Mouse (Mus musculus) activated CD4-positive, CD25-positive, alpha-beta regulatory T cell, adult 4 months (primary cell): ENCODE data around the gene Kcns1. TPM values are rescaled to one million over a fixed set of nuclear protein-coding genes. Genes with fewer than 3 reads are reported as not detected.
A peak's percentile ranks its signal among the peaks of the same experiment; 100 is the strongest.
"Not testable (repeated sequence)": the region's sequence is repeated elsewhere in the genome, so short reads cannot be mapped to it uniquely, and the experiment has no call there.

Source experiments
- ATAC-seq: one replicate; pipeline ENCODE4 v1.8.0; 2017
- polyA plus RNA-seq, 2 experiments: library from polyadenylated mRNA; unstranded; fragments of 100-300 nt; shearing (Covaris generic); gene quantifications; one replicate each; pipeline ENCODE4 v1.2.1; 2017

Gene Kcns1
- under 1 TPM in 1 of 2 experiments, not detected in 1; 0.12 TPM for polyA plus RNA-seq

- ATAC-seq: no peak
These were observed at the start of gene Kcns1 for GRCm38 (mm10) chr2:164170902-164171301. Gene Kcns1 (minus strand): TSS chr2:164171113.

GRCm38 (mm10) chr2:164219295-164219694, 48.4 kb upstream of the Kcns1 start:
- no peak for ATAC-seq

GRCm38 (mm10) chr2:164212711-164213110, 41.8 kb upstream of the Kcns1 start:
- no peak for ATAC-seq

GRCm38 (mm10) chr2:164210892-164211291, 40.0 kb upstream of the Kcns1 start:
- ATAC-seq: peak; percentile 52

DNA sequence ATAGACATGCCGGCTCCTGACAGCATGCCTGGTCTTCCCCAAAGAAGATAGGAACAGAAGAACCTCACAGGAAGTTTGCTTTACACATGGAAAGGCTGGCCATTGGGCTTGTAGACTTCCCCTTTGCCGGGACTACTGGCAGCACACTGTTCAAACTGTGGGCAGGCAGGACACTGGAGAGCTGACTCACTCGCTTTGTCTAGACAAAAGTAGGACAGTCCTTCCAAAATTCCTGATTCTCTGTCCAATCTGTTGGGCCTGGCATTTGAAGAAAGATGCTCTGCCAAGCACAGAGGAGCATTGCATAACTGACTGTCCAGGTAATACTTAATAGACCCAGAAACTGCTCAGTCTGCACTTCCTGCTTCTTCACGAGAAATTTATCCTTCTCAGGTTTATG, 35.8 kb upstream of the Kcns1 start:
- no peak for ATAC-seq

GRCm38 (mm10) chr2:164206011-164206410, 35.1 kb upstream of the Kcns1 start:
- ATAC-seq: not testable (repeated sequence)

DNA sequence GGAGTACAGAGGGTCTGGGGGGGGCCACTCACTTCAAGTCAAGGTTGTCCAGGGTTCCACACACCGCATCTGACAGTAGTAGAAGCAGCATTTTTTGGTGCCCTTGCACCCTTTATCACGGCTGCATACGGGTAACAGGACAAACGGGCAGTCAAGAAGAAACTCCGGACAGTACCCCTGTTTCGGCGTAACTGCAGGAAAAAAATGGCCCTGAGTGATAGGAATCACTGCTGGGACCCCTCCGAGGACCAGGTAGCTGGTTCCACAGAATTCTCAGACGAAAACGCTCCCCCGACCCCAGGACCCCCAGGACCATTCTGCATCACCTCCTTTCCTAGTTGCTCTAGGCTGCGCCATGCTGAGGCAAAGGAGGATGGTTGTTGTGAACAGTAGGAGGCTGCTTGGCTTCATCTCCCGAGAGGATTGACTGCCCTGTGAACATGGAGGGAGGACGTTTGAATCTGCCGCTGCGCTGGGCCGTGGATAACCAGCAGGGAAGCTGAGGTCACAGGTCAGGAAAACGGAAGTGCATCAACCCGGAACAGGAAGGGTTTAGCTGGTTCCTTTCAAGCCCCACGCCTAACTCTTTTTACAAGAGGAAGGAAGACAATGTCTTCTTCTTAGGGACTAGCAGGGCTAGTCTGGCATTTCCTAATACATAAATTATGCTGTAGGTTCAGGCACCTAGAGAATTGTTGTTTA, 28.9 kb upstream of the Kcns1 start, which contains the start of gene Wfdc15a:
Gene Wfdc15a (minus strand): TSS at position 505 of the 702 bp plus-strand sequence.
- no peak for ATAC-seq

DNA sequence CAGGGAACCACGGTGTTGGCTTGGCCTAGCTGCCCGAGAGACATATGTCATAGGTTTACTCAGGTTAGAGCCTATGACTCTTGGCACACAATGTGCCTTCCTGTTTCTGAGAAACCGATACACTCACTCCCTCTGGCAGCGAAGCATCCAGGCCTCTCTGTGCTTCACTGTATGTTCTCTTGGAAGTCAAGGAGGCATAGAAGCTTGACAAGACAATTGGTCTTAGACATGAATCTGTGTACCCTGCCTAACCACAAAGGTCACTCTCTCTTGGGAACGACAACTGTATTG, 25.7 kb upstream of the Kcns1 start:
- ATAC-seq: no peak

GRCm38 (mm10) chr2:164195971-164196699, 25.2 kb upstream of the Kcns1 start:
- ATAC-seq: no peak

DNA sequence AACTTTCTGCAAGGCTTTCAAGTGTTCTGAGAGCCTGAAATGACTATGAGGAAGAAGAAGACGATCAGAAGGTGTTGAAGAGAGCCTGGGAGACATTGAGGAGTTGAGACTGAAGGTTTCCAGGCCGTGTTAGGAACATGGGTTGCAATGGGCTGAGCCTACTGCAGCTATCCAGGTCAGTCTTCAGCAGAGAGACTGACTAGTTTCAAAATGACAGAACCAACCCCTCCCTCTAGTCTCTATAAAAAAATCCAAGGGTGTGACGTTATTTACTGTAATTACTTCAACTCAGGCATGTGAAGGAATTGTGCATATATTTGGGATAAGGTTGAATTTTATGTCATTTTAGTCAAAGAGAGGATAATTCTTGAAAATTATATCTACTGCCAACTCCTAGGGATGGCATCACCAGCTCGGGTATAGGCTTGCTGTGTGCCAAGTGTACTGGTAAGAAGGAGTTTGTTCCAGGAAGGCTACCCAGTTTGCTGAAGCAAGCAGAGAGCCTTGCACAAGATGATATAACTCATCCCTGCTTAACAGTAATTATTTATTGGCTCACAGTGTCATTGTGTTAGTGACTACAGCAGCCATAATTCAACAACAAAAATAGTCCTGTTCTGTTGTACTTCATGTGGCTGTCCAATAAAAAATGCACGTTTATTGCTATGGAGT, 24.2 kb upstream of the Kcns1 start:
- no peak for ATAC-seq

DNA sequence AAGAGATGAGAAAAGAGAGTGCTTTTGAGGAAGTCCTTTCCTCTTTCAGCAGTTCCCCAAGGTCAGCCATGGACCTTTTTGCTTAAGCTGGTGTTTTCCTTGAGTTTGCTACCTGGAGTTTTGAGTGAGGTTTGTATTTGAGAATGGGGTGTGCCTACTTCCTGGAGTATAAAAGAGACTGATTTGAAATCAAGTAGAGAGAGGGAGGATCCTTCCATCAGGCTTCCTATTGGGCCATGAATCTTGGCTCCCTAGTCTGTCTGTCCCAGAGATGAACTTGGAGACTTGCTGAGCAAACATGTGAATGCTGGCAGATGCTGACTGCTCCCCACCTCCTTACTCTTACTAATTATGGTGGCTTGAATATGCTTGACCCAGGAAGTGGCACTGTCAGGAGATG, 21.4 kb upstream of the Kcns1 start:
- no peak for ATAC-seq

DNA sequence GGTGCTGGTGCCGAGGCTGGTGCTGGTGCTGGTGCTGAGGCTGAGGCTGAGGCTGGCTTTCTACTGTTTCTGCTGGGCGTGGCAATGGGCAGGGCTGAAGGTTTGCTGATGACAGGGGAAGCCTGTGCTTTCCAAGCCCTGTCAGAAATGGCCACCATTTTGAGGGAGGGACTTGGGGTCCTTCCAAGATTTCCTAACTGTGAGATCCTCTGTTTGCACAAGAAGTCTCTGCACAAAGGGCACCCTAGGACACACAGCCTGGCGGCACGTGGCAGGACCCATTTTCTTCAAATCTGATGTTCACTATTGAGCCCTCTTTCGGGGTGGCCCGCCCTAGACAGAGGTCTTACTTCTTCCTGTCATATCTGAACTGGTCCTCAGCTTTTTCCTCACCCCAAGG, 19.7 kb upstream of the Kcns1 start, which contains the start of gene Wfdc12:
Gene Wfdc12 (minus strand): TSS at position 33 of the 400 bp plus-strand sequence.
- no peak for ATAC-seq

DNA sequence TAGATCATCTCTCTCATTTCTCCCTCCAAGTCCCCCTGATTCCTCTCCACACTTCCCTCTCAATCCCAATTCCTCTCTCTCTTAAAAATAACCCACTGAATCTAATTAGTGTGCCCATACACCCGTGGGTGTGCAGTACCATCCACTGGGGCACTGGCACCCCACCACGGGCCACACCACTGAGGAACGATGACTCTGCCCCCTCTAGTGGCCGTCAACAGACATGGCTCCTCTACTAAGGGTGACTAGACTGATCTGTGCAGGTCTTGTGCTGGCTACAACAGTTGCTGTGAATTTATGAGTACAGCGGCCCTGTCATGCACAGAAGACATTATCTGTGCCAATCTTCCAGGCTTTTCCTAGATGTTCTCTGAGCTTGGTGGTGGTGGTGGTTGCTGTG, 17.8 kb upstream of the Kcns1 start:
- ATAC-seq: no peak

DNA sequence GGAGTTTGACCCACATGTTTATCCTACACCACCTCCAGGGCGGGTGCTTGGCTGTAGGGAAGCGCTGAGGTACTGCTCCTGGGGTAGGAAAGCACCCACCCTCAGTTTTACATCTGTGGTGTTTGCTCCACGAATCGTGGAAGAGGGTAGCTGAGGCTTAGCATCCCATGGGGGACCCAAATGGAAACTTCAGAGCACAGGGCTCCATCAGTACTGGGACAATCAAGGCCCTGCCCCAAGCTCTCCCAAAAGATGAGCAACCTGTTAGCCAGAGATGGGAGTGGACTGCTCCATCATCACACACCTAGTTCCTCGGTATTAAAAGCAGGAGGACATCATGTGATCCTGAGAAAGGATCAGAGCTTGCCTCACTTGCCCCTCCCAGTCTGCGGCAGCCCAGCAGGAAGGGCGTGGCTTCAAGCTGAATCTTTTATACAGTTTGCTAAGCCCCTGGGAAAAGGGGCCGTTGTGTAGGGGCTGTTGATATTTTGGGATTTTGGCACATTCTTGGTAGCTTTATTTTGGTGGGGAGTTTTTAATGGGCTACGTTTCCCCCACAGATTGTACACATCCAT, 13.3 kb upstream of the Kcns1 start:
- ATAC-seq: no peak

- no peak for ATAC-seq
These were observed 12.4 kb upstream of the Kcns1 start for GRCm38 (mm10) chr2:164183340-164183739.

GRCm38 (mm10) chr2:164182692-164183255, 11.9 kb upstream of the Kcns1 start, which contains the start of gene Wfdc5:
Gene Wfdc5 (minus strand): TSS chr2:164182742.
- ATAC-seq: no peak

DNA sequence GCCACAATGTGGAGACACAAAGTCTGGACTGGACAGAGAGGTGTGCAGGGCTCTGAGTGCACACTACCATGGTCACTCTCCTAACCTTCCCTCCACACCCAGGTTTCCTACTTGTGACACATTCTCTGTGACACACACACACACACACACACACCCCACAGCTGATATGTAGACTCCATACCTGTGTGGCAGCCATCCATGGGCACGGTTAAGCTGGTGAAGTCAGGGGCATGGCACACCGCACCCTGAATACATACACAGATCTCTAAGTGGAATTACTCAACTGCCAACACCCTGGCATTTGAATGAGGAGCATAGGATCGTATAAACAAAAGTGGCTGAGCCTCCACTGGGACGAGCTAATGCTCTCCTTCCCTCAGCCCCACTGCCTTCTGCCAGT, 9.9 kb upstream of the Kcns1 start:
- no peak for ATAC-seq

GRCm38 (mm10) chr2:164180124-164180523, 9.2 kb upstream of the Kcns1 start:
- ATAC-seq: no peak

DNA sequence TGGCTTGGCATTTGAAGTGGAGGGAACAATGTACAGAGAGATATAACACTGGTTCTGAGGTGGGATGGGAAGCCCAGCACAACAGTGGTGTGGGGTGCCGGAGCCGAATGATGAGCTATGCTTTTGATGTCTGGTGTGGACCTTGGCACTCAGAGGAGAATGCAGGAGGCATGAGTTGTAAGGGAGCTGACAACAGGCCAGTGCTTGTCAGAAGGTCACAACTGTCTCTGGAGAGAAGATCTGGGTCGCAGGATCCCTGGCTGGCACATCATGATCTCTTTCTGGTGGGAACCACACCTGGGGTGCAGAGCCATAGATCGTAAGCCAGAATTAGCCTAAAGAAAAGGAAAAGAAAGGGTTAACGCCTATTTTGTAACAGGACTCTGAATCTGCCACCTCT, 6.9 kb upstream of the Kcns1 start:
- ATAC-seq: no peak

DNA sequence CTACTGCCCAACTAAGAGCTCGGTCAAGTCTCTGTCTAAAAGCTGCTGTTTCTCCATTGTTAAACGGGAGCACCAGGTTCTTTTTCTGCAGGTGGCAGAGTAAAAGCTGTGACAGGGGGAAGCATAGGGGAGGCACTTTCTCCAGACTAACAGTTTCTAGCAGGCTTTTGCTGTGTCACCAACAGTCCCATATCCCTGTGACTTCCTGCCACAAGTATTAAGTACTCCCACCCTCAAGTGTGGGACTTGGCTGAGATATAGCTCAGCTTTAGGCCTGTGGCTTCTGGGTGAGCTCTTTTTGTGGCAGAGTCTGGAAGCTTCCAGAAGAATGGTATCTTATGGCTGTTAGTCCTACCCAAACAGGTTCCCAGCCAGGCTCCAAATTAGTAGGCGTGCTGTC, 4.9 kb upstream of the Kcns1 start:
- no peak for ATAC-seq

- ATAC-seq: no peak
These were observed 3.9 kb upstream of the Kcns1 start for GRCm38 (mm10) chr2:164174649-164175395.

DNA sequence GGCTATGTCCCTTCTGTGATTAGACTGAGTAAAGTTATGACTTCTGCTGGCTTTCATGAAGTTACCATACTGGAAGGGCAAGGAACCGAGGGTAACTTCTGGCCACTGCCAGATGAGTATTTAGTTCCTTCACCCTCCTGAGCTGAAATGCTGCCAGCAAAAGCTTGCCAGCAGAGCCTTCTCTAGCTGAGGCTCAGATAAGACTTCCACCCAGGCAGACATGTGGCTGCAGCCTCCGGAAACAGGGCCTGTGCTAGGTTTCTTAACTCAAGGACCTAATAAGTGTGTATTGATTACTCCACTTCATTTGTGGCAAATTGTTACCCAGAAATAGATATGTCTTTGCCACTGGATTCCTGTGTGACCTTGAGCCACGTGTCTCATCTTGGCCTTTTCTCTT, 2.5 kb upstream of the Kcns1 start:
- ATAC-seq: no peak
